Mouse (Mus musculus) limb, embryonic 15.5 days (tissue): ENCODE results near the gene Grin2d. TPM values are rescaled to one million over a fixed set of nuclear protein-coding genes. Genes with fewer than 3 reads are reported as not detected.

ENCODE experiments used
- ATAC-seq: fragments of 200-750 bp; cut with Nextera tagmentation; 2 replicates; pipeline ENCODE4 v1.8.0; 2017; ENCODE audit warnings: low read depth, moderate TSS enrichment; ENCODE audit not compliant: insufficient number of reproducible peaks, low FRiP score, low TSS enrichment
- H3K27ac ChIP-seq: fragments of 300-500 bp; sonication (generic); 2 replicates; pipeline ENCODE4 v1.5.1; 2015; ENCODE audit warnings: moderate library complexity, mild to moderate bottlenecking, inconsistent platforms
- H3K27me3 ChIP-seq: fragments of 300-500 bp; sonication (generic); 2 replicates; pipeline ENCODE4 v1.6.1; 2015; ENCODE audit warnings: inconsistent platforms
- H3K36me3 ChIP-seq: fragments of 300-500 bp; sonication (generic); 2 replicates; pipeline ENCODE4 v1.6.1; 2015; ENCODE audit warnings: inconsistent platforms
- H3K4me1 ChIP-seq: fragments of 300-500 bp; sonication (generic); 2 replicates; pipeline ENCODE4 v1.6.1; 2015; ENCODE audit warnings: inconsistent platforms
- H3K4me2 ChIP-seq: fragments of 300-500 bp; sonication (generic); 2 replicates; pipeline ENCODE4 v1.6.1; 2015; ENCODE audit warnings: mild to moderate bottlenecking, inconsistent platforms
- H3K4me3 ChIP-seq: fragments of 300-500 bp; sonication (generic); 2 replicates; pipeline ENCODE4 v1.5.1; 2015; ENCODE audit warnings: mild to moderate bottlenecking, inconsistent platforms
- H3K9ac ChIP-seq: fragments of 300-500 bp; sonication (generic); 2 replicates; pipeline ENCODE4 v1.6.1; 2015; ENCODE audit warnings: inconsistent platforms
- H3K9me3 ChIP-seq: fragments of 300-500 bp; sonication (generic); 2 replicates; pipeline ENCODE4 v1.6.1; 2016; ENCODE audit warnings: inconsistent platforms
- WGBS: fragments of 180-500 bp; shearing (Covaris S2); methylation state at CpG from one replicate; pipeline ENCODE4 v1.1.7; 2015; 5-methylcytosine and 5-hydroxymethylcytosine counted together
- polyA plus RNA-seq: library from polyadenylated mRNA; unstranded; fragments of >200 nt; fragmentation: Nextera tagmentation; extraction: Ambion mirVana; gene quantifications from 2 replicates; pipeline ENCODE4 v1.2.1, GENCODE M21; 2015

Gene Grin2d
- polyA plus RNA-seq, 1 experiment from 2014 or later = 0.68 TPM

- H3K27ac ChIP-seq = no peak overlapping the region
- peak overlapping the region; percentile 95 for H3K4me2 ChIP-seq
- WGBS = 6% methylated on average over 15 of the region's 17 CpGs
Measured at GRCm38 (mm10) chr7:45786661-45787413, 91.3 kb downstream of the Grin2d start.

GRCm38 (mm10) chr7:45786136-45786578 is 92.0 kb downstream of the Grin2d start:
- H3K9me3 ChIP-seq = no peaks in the 10 kb centered on the region; the same call in 1 of the 2 replicates
- peaks cover 29% of the 10 kb centered on the region for H3K36me3 ChIP-seq
- no peaks in the 10 kb centered on the region for H3K27me3 ChIP-seq
- peak overlapping the region; percentile 95 for H3K4me2 ChIP-seq
- H3K27ac ChIP-seq = no peak overlapping the region
- 2% methylated on average over 14 of the region's 14 CpGs for WGBS
- ATAC-seq = peak; percentile 64
- peak overlapping the region; percentile 67 for H3K4me3 ChIP-seq
- peak overlapping the region; percentile 58 for H3K9ac ChIP-seq
- H3K4me1 ChIP-seq = peaks cover 41% of the 10 kb centered on the region

More at GRCm38 (mm10) chr7:45786661-45787413, 91.3 kb downstream of the Grin2d start:
- H3K9me3 ChIP-seq = no peaks in the 10 kb centered on the region; the same call in 1 of the 2 replicates
- H3K4me3 ChIP-seq = peak overlapping the region; percentile 67
- peak; percentile 36; the same call in 1 of the 2 replicates for ATAC-seq
- H3K9ac ChIP-seq = no peak overlapping the region
- no peaks in the 10 kb centered on the region for H3K27me3 ChIP-seq
- H3K36me3 ChIP-seq = peaks cover 32% of the 10 kb centered on the region
- peaks cover 41% of the 10 kb centered on the region for H3K4me1 ChIP-seq

- H3K27me3 ChIP-seq = no peaks in the 10 kb centered on the region
- H3K9ac ChIP-seq = peak overlapping the region; percentile 58
- peak overlapping the region; percentile 67 for H3K4me3 ChIP-seq
- H3K9me3 ChIP-seq = no peaks in the 10 kb centered on the region; the same call in 1 of the 2 replicates
- ATAC-seq = peak; percentile 24; the same call in 1 of the 2 replicates
- peak overlapping the region; percentile 50 for H3K27ac ChIP-seq
- peaks cover 26% of the 10 kb centered on the region for H3K36me3 ChIP-seq
- WGBS = under 1% methylated on average over 34 of the region's 42 CpGs
- peaks cover 41% of the 10 kb centered on the region for H3K4me1 ChIP-seq
- H3K4me2 ChIP-seq = peak overlapping the region; percentile 95
Measured at GRCm38 (mm10) chr7:45785388-45786135, 92.6 kb downstream of the Grin2d start.

GRCm38 (mm10) chr7:45784524-45785372 is 93.4 kb downstream of the Grin2d start, which contains the start of gene Sult2b1:
TSS of gene Sult2b1 (minus strand) at chr7:45784669.
- WGBS = 23% methylated on average over 18 of the region's 20 CpGs
- Histone ChIP-seq H3K4me2 (peak within 1 kb of the TSS; percentile 95), H3K27me3 (no peaks in the 10 kb centered on the region), H3K9ac (peak within 1 kb of the TSS; percentile 58), H3K36me3 (peaks cover 18% of the 10 kb centered on the region), H3K9me3 (no peaks in the 10 kb centered on the region; the same call in 1 of the 2 replicates), H3K4me1 (peaks cover 41% of the 10 kb centered on the region), H3K27ac (peak within 1 kb of the TSS; percentile 50), H3K4me3 (peak within 1 kb of the TSS; percentile 67)
- peak; percentile 46; the same call in 1 of the 2 replicates for ATAC-seq

- ATAC-seq = no peak
- 0% methylated on average over 38 of the region's 38 CpGs for WGBS
- Histone ChIP-seq H3K36me3 (peaks cover 8% of the 10 kb centered on the region; the same call in 1 of the 2 replicates), H3K4me3 (peak within 1 kb of the TSS; percentile 59), H3K9ac (peak within 1 kb of the TSS; percentile 41), H3K27me3 (0 out of 2 replicates have a peak, but pooled peaks cover 2% of the 10 kb centered on the region), H3K4me2 (peak within 1 kb of the TSS; percentile 87), H3K4me1 (peaks cover 47% of the 10 kb centered on the region), H3K9me3 (no peaks in the 10 kb centered on the region), H3K27ac (peak within 1 kb of the TSS; percentile 5; the same call in 1 of the 2 replicates)
Measured at GRCm38 (mm10) chr7:45783511-45784091, 94.6 kb downstream of the Grin2d start, which contains the start of gene Lmtk3. TSS of gene Lmtk3 (plus strand) at chr7:45783738.

GRCm38 (mm10) chr7:45782271-45782670 is 95.9 kb downstream of the Grin2d start:
- H3K36me3 ChIP-seq = no peaks in the 10 kb centered on the region
- whole genome bisulfite sequencing = 61% methylated on average over 4 of the region's 4 CpGs
- no peak for ATAC-seq
- no peak overlapping the region for H3K4me2 ChIP-seq
- H3K27me3 ChIP-seq = 0 out of 2 replicates have a peak, but pooled peaks cover 2% of the 10 kb centered on the region
- H3K4me3 ChIP-seq = no peak overlapping the region
- no peaks in the 10 kb centered on the region for H3K9me3 ChIP-seq
- peaks cover 45% of the 10 kb centered on the region for H3K4me1 ChIP-seq
- no peak overlapping the region for H3K9ac ChIP-seq
- no peak overlapping the region for H3K27ac ChIP-seq

Other genes starting within 250 kb of the Grin2d start
- 21.9 and 36.8 TPM in 2 replicates for gene Mamstr, start 238.4 kb downstream of the Grin2d start, polyA plus RNA-seq
- gene Fut2, start 212.0 kb downstream of the Grin2d start, polyA plus RNA-seq = 7.7 and 8.0 TPM in 2 replicates
- gene Ntn5, start 194.4 kb downstream of the Grin2d start, polyA plus RNA-seq = 0.50 and 2.6 TPM in 2 replicates
- gene Sec1, start 184.0 kb downstream of the Grin2d start, polyA plus RNA-seq = 0.56 and 0.97 TPM in 2 replicates
- 13.3 and 13.7 TPM in 2 replicates for gene Car11, start 178.5 kb downstream of the Grin2d start, polyA plus RNA-seq
- gene Dbp, start 173.3 kb downstream of the Grin2d start, polyA plus RNA-seq = 4.3 and 4.7 TPM in 2 replicates
- gene Rpl18, start 162.9 kb downstream of the Grin2d start, polyA plus RNA-seq = 942 and 1,034 TPM in 2 replicates
- 38.5 and 39.7 TPM in 2 replicates for gene Sphk2, start 160.4 kb downstream of the Grin2d start, polyA plus RNA-seq
- gene Fam83e, start 157.2 kb downstream of the Grin2d start, polyA plus RNA-seq = 0.76 and 0.78 TPM in 2 replicates
- not detected in 2 replicates for gene Spaca4, start 152.6 kb downstream of the Grin2d start, polyA plus RNA-seq
- 1.6 and 2.0 TPM in 2 replicates for gene Lmtk3, start 94.6 kb downstream of the Grin2d start, polyA plus RNA-seq
- 82.1 and 91.0 TPM in 2 replicates for gene Sult2b1, start 93.7 kb downstream of the Grin2d start, polyA plus RNA-seq
- gene Cyth2, start 63.8 kb downstream of the Grin2d start, polyA plus RNA-seq = 87.9 and 98.8 TPM in 2 replicates
- 1.4 and 1.5 TPM in 2 replicates for gene Kcnj14, start 53.6 kb downstream of the Grin2d start, polyA plus RNA-seq
- 56.3 and 59.3 TPM in 2 replicates for gene Grwd1, start 47.4 kb downstream of the Grin2d start, polyA plus RNA-seq
- 79.4 and 97.8 TPM in 2 replicates for gene Kdelr1, start 5.6 kb downstream of the Grin2d start, polyA plus RNA-seq
- 0.49 and 0.86 TPM in 2 replicates for gene Syngr4, start 18.3 kb upstream of the Grin2d start, polyA plus RNA-seq
- gene Tmem143, start 18.6 kb upstream of the Grin2d start, polyA plus RNA-seq = 4.4 and 5.5 TPM in 2 replicates
- gene Emp3, start 43.0 kb upstream of the Grin2d start, polyA plus RNA-seq = 328 and 364 TPM in 2 replicates
- 3.5 and 3.6 TPM in 2 replicates for gene Ccdc114, start 45.7 kb upstream of the Grin2d start, polyA plus RNA-seq
- gene Abcc6, start 151.9 kb upstream of the Grin2d start, polyA plus RNA-seq = 0.29 and 0.35 TPM in 2 replicates
- gene Nomo1, start 155.3 kb upstream of the Grin2d start, polyA plus RNA-seq = 32.4 and 35.3 TPM in 2 replicates
- gene Kcnj11, start 222.4 kb upstream of the Grin2d start, polyA plus RNA-seq = 0.18 and 0.92 TPM in 2 replicates